Mouse (Mus musculus) heart, adult 8-10 months (tissue): ENCODE measurements around the gene Mrpl51. TPM values are rescaled to one million over a fixed set of nuclear protein-coding genes. Genes with fewer than 3 reads are reported as not detected.
"Not testable (repeated sequence)": the region's sequence is repeated elsewhere in the genome, so short reads cannot be mapped to it uniquely, and the experiment has no call there.

Experiments
- DNase-seq: peaks from one replicate; pipeline ENCODE4 v3.0.0; 2022; ENCODE audit warnings: low spot score
- total RNA-seq, 4 experiments: library from RNA; stranded (reverse); gene quantifications; 2 replicates each; pipeline ENCODE4 v1.2.4; 2022

The Mrpl51 gene
- total RNA-seq, 4 experiments from 2014 or later, result 313 to 324 (median 318) TPM

DNA sequence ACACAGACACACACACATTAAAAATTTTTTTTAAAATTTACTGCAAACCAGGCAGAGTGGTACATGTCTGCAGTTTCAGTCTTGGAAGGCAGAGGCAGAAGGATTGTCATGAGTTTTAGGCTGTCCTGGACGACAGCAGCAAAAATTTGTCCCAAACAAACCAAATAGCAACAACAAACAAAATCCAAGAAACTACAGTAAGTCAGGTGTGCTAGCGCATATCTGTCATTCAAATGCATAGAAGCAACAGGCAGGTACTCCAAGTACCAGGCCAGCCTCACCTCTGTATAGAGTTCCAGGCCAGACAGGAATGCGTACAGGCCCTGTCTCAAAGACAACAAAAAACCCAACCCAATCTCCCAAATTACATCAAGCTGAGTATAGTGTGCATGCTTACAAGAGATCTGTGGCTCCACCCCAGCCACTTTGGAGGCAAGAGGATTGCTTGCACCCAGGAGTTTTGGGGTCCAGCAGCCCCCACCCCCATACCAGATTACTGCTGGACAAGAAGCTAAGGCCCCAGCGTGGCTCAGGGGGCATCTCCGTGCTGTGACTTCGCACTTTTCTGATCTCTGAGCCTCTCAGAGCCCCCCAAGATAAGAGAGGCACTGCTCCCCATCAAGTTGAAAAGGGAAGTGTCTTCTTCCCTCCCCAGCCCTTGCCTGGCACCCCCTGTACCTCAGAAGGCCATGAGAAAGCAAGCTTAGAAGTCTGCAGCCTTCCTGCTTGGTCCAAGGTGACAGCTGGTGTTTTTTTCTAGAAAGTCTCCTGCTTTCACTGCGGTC lies 31.6 kb upstream of the Mrpl51 start:
- DNase-seq, result no peak

DNA sequence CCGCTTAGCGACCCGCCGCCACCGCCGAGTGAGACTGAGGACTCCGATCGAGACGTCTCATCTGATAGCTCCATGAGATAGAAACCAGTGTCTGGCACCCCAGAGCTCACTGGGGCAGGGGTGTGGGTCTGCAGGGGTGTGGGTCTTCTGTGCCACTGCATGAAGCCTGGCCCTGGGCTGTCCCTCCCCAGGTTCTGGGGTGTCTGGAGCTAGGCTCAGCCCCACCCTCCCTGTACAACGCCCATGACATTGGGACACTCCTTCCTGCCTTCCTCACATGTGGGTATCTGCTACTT lies 31.1 kb upstream of the Mrpl51 start:
- DNase-seq, result no peak

DNA sequence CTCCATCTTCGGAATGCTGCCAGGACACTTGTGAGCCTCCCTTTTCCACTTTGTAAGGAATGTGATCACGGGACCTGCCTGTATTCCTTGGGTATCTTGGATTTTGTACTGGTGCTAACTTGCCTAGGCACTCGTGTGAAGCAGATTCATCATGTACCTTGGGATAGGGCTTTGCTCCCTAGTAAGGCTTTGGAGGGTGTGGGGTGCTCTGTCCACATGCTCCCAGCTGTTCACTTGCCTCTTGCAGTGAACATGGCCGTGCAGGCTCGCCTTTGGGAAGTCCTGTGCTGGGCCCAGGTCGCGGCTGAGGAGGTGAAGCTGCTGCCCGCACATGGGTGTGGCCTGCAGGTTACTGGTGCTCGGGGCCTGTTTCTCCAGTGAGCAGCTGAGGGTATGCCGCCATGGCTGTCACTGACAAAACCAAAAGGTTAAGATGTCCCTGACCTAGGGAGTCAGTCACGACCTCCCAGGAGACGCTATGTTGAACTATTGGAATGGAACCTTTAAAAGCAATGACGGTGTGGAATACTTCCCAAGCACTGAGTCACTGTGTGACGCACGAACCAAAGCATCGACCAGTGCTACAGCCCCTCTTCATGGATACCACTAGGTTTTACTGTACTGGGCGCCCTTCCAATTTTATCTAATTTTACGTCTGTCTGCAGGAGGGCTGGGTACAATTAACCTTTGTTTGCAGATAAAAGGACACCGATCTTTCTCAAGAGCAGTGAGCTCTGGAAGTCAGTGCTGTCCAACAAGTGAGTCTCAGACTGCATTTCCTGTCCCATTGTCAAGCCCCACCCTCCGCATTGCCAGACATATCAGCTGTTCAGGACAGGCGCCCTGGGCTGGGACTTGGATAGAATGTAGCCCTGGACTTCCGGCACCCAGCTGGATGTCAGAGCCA lies 30.5 kb upstream of the Mrpl51 start:
- peak; percentile 85 for DNase-seq

DNA sequence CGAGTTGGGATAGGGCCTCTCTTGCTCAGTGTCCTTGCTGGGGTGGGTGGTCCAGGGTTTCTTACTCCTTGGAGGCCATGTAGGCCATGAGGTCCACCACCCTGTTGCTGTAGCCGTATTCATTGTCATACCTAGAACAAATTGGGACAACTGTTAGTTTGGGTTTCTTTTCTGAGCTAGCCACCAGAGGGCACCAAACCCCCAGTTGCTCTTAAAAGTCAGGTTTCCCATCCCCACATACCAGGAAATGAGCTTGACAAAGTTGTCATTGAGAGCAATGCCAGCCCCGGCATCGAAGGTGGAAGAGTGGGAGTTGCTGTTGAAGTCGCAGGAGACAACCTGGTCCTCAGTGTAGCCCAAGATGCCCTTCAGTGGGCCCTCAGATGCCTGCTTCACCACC lies 29.6 kb upstream of the Mrpl51 start:
- DNase-seq, result not testable (repeated sequence)

DNA sequence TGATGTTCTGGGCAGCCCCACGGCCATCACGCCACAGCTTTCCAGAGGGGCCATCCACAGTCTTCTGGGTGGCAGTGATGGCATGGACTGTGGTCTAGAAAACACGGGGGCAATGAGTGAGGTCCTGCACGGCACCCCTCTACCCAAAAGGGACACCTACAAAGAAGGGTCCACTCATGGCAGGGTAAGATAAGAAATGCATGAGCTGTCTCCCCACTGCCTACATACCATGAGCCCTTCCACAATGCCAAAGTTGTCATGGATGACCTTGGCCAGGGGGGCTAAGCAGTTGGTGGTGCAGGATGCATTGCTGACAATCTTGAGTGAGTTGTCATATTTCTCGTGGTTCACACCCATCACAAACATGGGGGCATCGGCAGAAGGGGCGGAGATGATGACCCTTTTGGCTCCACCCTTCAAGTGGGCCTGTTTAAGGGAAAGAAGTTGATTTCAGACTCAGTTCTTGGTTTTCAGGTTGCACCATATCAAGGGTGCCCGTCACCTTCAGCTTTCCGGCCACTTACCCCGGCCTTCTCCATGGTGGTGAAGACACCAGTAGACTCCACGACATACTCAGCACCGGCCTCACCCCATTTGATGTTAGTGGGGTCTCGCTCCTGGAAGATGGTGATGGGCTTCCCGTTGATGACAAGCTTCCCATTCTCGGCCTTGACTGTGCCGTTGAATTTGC lies 28.8 kb upstream of the Mrpl51 start:
- DNase-seq, result not testable (repeated sequence)

DNA sequence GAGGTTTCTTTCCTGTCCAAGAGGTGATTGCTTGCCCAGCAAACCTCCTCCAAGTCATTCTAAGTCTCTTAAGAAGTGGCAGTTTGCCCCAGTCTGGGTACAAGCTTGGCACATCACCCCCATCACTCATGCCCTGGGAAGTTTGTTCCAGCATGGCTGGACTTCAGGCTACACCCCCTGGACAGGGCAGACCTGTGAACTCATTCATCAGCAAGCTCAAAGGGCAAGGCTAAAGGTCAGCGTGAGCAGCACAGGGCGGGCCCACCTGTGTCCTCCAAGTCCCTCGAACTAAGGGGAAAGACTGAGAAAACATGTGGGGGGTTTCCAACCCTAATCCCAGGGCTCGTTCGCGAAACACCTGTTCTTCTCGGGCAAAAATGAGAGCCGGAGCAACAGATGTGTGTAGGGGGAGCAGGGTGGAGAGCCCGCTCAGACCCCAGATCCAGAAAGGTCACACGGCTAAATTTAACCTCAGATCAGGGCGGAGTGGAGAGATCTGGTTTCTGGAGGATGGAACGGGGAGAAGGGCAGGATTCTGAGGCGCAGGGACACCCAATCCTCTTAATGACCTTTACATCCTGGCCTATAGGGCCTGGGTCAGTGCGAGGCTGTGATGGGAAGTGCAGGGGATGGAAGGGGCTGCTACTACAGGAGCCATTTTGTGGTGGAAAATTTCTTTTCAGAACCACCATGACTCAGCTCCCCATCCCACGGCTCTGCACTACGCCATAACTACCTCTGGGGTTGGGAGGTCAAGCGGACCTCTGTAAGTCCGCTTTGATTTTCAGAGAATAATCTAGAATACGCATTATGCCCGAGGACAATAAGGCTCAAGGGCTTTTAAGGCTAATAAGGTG lies 27.6 kb upstream of the Mrpl51 start:
- no peak for DNase-seq

DNA sequence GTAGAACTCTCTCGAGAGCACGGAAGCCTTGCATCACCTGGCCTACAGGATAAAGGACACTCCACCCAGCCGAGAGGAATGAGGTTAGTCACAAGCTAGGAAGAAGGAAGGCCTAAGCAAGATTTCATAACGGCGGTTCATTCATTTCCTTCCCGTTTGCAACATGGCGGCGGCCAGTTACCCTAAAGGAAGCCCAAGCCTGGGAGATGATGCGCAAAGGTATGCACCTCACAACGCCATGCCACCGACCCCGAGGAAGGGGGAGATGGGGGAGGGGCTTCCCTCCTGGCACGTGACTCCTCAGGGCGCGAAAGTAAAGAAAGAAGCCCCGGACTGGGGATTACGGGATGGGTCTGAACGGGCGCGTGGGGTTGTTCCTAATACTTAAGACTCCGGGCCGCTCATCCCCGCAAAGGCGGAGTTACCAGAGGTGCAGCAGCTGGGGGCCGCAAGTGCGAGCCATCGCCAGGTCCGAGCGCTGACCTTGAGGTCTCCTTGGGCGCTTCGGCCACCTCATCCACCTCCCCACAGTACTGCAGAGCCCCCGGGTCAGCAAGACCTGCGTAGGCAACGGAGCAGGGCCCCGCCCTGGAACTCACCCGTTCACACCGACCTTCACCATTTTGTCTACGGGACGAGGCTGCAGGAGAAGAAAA lies 26.8 kb upstream of the Mrpl51 start:
- DNase-seq, result peak; percentile 66

DNA sequence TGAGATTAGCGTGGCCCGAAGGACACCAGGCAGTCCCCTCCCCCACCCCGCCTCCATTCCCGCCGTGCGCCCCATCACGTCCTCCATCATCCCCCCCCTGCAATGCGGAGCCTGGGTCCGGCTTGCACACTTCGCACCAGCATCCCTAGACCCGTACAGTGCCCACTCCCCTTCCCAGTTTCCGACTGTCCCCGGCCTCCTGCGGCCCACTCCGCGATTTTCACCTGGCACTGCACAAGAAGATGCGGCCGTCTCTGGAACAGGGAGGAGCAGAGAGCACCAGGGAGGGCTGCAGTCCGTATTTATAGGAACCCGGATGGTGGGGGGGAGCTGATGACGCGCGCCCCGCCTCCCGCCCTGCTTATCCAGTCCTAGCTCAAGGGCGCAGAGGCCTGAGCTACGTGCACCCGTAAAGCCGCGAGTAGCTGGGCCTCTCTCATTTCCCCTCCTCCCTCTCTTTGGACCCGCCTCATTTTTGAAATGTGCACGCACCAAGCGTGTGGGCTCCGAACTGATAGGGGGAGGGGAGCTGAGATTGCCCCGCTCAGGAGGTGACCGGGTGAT lies 26.2 kb upstream of the Mrpl51 start:
- DNase-seq, result peak; percentile 97

DNA sequence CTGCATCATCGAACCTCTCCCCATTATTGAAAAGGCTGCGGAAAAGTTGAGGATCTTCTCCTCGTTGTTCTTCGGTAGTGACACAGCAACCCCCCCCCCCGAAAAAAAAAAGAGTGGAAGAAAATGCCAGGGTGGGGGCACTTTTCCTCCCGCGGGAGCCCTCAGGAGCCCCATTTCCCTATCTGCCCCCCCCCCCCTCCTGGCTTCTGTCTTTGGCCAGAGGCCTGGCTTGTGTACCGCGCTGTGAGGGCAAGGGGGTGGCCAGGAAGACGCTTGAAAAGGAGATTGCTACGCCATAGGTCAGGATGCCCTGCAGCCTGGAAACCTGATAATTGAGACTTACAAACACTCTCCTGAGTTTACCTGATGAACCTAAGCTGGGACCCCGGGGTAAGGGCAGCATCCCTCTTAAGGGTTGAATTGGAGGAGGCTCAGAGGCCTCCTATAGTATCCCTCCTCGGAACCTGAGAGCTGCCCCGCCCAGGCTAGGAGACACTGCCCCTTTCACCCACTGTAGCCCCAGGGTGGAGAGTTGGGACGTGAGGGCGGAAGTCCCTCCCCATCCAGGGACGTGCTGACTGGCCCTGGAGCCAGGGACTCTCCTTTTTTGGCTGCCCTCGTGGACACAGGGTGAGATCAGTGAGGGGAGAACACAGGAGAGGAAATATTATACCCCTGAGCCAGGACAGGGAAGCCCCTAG lies 25.4 kb upstream of the Mrpl51 start, which contains the start of gene Gapdh:
Gene Gapdh, minus strand, starts transcription at position 417 of the 701 bp plus-strand sequence.
- DNase-seq, result peak; percentile 93

DNA sequence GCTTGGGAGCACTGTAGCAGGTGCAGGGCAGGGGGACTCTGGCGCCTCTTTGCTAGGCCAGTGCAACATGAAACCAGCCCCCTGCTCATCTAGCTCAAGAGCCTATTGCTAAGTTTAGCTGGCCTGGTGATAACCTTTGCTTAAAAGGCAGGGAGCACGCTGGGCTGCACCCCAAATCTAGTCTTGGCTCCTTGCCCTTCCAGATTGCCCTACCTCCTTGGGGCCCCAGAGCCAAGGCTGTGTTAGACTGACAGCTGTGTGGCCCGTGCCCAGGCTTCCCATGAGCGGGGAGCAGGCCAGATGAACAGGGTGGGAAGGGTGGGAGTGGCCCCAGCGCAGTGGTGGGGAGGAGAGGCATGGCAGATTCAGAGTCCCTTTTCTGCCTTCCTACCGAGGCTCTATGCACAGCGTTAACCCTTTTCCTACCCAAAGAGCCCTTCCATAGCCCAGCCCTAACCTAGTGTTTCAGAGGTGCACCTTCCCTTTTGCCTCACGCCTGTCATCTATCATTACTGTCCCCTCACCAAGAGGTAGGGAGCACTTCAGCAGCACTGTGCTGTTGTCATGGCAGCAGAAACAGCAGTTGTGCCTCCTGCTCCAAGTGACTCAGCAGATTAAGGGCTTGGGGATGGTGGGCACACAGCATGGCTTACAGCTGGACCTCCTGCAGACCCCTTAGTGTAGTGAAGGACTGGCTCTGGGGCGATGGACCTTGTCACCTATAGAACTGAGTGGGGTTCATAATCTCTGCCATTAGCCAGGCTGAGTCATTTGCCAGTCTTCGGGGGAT lies 24.5 kb upstream of the Mrpl51 start:
- DNase-seq, result peak; percentile 72

DNA sequence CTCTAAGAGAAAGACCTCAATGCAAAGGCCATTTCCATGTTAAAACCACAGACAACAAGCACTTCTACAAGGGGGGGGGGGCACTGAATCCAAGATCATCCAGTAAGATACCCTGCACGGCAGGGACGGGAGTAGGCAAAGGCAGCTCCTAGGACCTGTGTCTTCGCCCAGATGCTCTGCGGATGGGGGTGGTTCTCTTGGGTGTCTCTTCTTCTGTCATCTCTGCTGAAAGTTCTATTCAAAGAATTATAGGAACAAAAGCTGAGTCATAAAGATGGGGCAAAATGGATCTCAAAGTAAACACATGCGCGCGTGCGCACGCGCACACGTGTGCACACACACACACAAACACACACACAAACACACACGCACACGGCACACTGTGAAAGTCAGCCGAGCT lies 23.5 kb upstream of the Mrpl51 start:
- no peak for DNase-seq

DNA sequence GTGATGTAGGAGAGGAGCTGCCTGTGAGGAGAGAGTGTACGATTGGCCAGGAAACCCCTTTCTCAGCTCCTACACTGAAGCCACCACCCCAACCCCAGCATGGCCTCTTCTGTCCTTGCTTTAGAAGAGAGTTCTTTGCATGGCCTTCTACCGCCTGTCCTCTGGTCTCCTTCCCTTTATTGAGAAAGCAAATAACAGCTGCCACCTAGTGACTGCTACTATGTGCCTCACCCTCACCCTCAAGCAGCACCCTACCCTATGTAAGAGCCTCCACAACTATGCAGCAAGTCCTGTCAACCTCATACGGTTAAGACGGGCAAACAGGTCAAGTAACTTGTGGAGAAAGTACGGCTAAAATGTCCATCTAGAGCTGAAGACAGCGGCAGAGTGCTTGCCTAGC lies 21.4 kb upstream of the Mrpl51 start:
- DNase-seq, result no peak

DNA sequence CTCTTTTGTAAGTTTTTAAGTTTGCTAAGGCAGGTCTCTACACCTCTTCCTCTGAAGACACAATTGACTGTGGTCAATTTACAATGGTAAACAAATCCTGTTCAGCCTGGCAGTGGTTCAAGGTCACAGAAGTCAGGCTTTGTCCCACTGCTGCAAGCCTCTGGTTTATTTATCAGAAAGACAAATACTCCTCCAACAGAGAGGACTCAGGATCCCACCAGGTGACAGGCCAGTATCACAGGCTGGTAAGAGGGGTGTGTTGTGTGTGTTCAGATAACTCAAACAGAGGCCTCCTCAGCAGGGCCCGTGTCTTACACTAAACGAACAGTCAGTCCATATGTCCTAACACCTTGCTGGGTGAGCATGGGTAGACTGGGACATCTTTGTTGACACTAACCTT lies 19.1 kb upstream of the Mrpl51 start:
- no peak for DNase-seq

DNA sequence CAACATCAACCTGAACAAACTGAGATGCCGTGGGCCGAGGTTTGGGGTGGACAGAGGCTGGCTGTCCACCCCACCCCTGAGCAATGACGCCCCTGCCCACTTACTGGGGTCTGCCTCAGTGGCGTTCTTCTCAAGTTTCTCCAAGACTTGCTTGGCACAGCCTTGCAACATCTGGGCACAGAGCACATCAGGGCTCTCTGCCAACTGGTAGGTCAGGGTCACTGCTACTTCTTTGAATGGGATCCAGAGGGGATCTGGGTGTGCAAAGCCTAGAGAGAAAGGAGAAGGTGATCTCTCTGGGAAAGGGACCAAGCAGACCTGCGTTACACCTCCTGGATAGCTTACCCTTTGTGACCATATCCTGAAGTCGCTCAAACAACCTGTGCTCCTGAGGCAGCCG lies 18.3 kb upstream of the Mrpl51 start:
- DNase-seq, result no peak

DNA sequence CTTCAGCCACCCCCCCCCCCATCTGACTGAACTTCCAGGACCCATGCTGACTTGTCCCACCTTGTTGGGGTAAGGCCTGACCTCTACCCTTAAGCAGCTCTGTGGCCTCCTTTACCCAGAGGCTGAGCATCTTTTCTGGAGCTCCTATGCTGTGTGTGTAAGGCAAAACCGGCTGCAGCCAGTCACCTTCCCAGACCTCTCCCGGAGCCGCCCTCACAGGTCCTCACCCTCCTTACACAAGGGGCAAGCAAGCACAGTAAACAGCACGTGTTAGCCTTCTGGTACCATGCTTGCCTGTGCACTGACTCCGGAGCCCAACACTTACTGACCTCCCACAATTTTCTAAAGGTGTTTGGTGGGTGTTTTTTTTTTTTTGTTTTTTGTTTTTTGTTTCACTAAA lies 16.1 kb upstream of the Mrpl51 start:
- no peak for DNase-seq

DNA sequence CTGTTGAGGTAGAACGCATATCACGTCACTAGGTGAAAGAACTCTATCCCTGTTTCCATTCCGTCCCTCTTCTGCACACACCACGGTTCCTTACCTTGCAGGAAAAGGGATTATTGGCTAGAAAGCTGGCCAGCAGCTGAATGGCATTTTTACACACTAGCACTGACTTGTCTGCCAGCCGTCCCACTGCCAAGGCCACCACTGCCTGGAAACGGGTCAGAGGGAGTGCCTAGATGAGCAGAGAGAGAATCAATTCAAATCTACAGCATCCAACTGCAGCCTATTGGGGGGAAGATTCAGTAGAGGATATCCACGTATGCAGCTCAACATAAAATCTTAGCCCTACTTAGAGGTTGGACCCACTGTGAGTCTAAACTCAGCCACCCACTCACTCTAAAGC lies 12.0 kb upstream of the Mrpl51 start:
- no peak for DNase-seq

DNA sequence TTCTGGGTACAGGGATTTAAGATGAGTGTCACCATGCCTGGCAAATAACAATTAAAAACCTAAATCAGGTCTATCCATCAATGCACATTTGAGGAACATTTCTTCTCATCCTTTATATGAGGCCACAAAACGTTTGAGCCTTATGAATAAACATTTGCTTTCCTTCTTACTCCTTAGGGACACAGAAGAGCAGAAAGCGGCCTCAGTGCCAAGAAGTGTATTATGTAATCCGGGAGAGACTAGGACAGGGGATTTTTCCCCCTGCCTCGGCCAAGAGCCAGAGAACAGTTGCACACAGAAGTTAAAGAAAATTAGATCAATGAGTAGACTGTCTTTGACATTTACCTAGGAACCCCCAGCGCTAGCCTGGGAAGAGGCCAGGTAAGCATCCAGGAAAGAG lies 9.5 kb upstream of the Mrpl51 start:
- no peak for DNase-seq

DNA sequence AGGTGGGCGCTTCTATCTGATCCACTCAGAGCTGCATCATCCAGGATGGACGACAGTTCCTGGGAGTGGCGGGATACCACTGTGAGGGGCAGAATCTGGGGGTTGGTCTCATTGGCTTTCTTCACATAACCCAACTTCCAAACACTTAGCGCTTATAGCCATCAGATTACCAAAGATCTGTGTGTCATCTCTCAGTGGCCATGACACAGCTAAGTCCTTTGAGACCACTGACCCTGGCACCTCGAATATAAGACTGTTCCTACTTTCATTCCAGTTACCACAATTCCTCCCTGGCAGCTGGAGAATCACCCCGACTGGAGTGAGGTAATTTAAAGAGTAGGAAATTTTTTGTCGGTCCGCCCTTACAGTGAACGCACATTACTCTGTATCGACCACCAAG lies 5.4 kb upstream of the Mrpl51 start:
- no peak for DNase-seq

DNA sequence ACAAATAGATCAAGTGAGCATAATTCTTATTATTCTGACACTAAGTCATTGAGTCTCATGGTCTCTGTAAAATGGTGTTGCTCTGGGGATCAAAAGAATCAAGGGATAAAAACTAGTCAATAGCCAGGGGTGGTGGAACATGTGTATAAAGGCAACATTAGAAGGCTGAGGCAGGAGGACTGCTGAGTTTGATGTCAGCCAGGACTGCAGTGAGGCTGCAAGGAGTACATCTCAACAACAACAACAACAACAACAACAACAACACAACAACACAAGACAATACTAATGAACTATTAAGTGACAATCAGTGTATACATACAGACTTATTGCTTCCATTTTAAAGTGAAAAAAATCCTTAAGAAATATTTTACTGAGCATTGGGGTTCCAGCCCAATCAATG lies 785 bp upstream of the Mrpl51 start:
- no peak for DNase-seq
